Mouse (Mus musculus): ENCODE measurements at regions not wholly inside any gene's neighbourhood (a gene's known extent, or its start where the extent isn't known, plus 50 kb on each side); places are given as distances from the start of the nearest gene placed in this dataset.

GRCm38 (mm10) chr2:160186106-160186505 lies 147.9 kb downstream of the Gm826 start:
- no peak for DNase-seq

GRCm38 (mm10) chr2:160170975-160171515 lies 162.9 kb downstream of the Gm826 start:
- DNase-seq: no peak

- no peak for DNase-seq
Observed at GRCm38 (mm10) chr2:160158599-160159261, 175.2 kb downstream of the Gm826 start.

- DNase-seq: no peak
Observed at GRCm38 (mm10) chr2:160153781-160154180, 180.2 kb downstream of the Gm826 start.

GRCm38 (mm10) chr2:160152101-160152500 lies 181.9 kb downstream of the Gm826 start:
- no peak for DNase-seq

- DNase-seq: no peak
Observed at GRCm38 (mm10) chr2:160148936-160149335, 185.0 kb downstream of the Gm826 start.

- no peak for DNase-seq
Observed at GRCm38 (mm10) chr2:160148516-160148915, 185.4 kb downstream of the Gm826 start.

- no peak for DNase-seq
Observed at GRCm38 (mm10) chr2:160148031-160148430, 185.9 kb downstream of the Gm826 start.

- no peak for DNase-seq
Observed at GRCm38 (mm10) chr2:160140166-160140740, 193.7 kb downstream of the Gm826 start.

GRCm38 (mm10) chr2:160138091-160138490 lies 195.9 kb downstream of the Gm826 start:
- DNase-seq: no peak

- no peak for DNase-seq
Observed at GRCm38 (mm10) chr2:160131797-160132196, 202.2 kb downstream of the Gm826 start.

- DNase-seq: no peak
Observed at GRCm38 (mm10) chr2:160131386-160131785, 202.6 kb downstream of the Gm826 start.

GRCm38 (mm10) chr2:160117148-160117547 lies 216.8 kb downstream of the Gm826 start:
- no peak for DNase-seq

GRCm38 (mm10) chr2:160111176-160111692 lies 222.7 kb downstream of the Gm826 start:
- no peak for DNase-seq

- no peak for DNase-seq
Observed at GRCm38 (mm10) chr2:160093078-160093477, 240.9 kb downstream of the Gm826 start.

GRCm38 (mm10) chr2:160085999-160086398 lies 248.0 kb downstream of the Gm826 start:
- no peak for DNase-seq

- DNase-seq: no peak
Observed at GRCm38 (mm10) chr2:160083674-160084073, 250.3 kb downstream of the Gm826 start.

- no peak for DNase-seq
Observed at GRCm38 (mm10) chr2:160082106-160082653, 251.8 kb downstream of the Gm826 start.

GRCm38 (mm10) chr2:160075694-160076093 lies 258.3 kb downstream of the Gm826 start:
- no peak for DNase-seq

- no peak for DNase-seq
Observed at GRCm38 (mm10) chr2:160070441-160070840, 263.5 kb downstream of the Gm826 start.

- no peak for DNase-seq
Observed at GRCm38 (mm10) chr2:160068772-160069171, 265.2 kb downstream of the Gm826 start.

GRCm38 (mm10) chr2:160067904-160068303 lies 266.1 kb downstream of the Gm826 start:
- no peak for DNase-seq

- peak; percentile 79 for DNase-seq
Observed at GRCm38 (mm10) chr2:160066491-160067303, 267.3 kb downstream of the Gm826 start.
